In the genomic region with DNA sequence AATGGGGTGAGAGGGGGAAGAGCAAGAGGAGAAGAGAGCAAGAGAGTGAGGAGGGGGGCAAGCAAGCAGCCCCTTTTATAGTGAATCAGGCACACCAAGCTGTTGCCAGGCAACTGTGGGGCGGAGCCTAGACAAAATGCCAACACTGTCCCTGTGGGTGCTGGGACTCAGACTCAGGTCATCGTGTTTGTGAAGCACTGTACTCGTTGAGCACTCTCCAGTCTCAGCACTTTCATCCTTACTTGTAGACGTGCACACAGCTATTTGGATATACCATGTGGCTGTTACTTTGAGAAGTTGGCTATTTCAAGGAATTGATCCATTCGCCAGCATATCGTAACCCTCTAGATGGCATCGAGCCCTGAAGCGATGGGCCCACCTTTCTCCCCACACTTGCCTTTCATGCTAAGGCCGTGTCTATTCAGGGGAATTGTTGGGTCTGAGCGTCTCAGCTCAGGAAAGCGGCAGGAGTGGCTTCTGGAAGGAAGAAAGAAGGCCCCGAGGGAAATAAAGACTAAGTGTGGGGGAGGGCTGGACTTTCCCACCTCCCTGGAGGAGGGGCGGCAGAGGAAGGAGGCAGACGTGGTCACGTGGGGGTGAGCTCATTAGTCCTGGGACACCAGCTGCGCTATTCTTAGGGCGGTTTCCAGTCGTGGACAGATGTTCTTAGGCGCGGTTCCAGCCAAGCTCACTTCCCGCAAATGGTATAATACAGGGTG, we compare ENCODE assay signal across 8 mouse cellular contexts. TPM values are rescaled to one million over a fixed set of nuclear protein-coding genes. Genes with fewer than 3 reads are reported as not detected.
DNase-seq lines count a peak whose midpoint lies in the region; ATAC-seq and TF ChIP-seq lines count a peak whose summit lies in the region.

No protein-coding gene starts in this region.

- H3K36me3 ChIP-seq in intestine, embryonic 14.5 days (ENCODE audit: control insufficient read depth, insufficient read depth, low read length) = no peaks in the 10 kb centered on the region
- H3K36me3 ChIP-seq in midbrain, embryonic 16.5 days (ENCODE audit: control insufficient read depth, insufficient read depth, low read length) = no peaks in the 10 kb centered on the region
- no peaks in the 10 kb centered on the region for H3K36me3 ChIP-seq in stomach, embryonic 14.5 days (ENCODE audit: control insufficient read depth, insufficient read depth, low read length)

- intact Hi-C loops in gastrocnemius, postnatal 36 days (cut with DNase I) = loop anchor here (5.0 kb wide), 1 partner anchor 33 kb away; no protein-coding TSS in a partner anchor

- peaks cover 20% of the 10 kb centered on the region for H3K4me1 ChIP-seq in cortical plate, adult 2 months (ENCODE audit: control insufficient read depth, insufficient read depth, low read length)
- H3K4me1 ChIP-seq in intestine, embryonic 14.5 days (replicated peaks; ENCODE audit: control insufficient read depth, insufficient read depth, low read length) = peaks cover 34% of the 10 kb centered on the region
- H3K4me1 ChIP-seq in midbrain, embryonic 16.5 days (ENCODE audit: control insufficient read depth, insufficient read depth, low read length) = peaks cover 35% of the 10 kb centered on the region
- H3K4me1 ChIP-seq in stomach, embryonic 14.5 days (ENCODE audit: control insufficient read depth, insufficient read depth, low read length) = peaks cover 26% of the 10 kb centered on the region

- TF ChIP-seq CTCF in cortical plate, adult 2 months (IDR thresholded peaks at IDR 0.05; ENCODE audit: extremely low read depth, insufficient read depth, low read length) = no peak

- no peaks in the 10 kb centered on the region for H3K27me3 ChIP-seq in intestine, embryonic 14.5 days (replicated peaks; ENCODE audit: control insufficient read depth, insufficient read depth, low read length)
- no peaks in the 10 kb centered on the region for H3K27me3 ChIP-seq in midbrain, embryonic 16.5 days (ENCODE audit: control insufficient read depth, insufficient read depth, low read depth, low read length)
- no peaks in the 10 kb centered on the region for H3K27me3 ChIP-seq in stomach, embryonic 14.5 days (ENCODE audit: control insufficient read depth, insufficient read depth, low read length)

- peak overlapping the region; percentile 49 for H3K27ac ChIP-seq in cortical plate, adult 2 months (ENCODE audit: insufficient read depth, low read length)
- H3K27ac ChIP-seq in intestine, embryonic 14.5 days (ENCODE audit: low read depth) = peak overlapping the region; percentile 92
- peak overlapping the region; percentile 71 for H3K27ac ChIP-seq in midbrain, embryonic 16.5 days (ENCODE audit: low read length)
- peak overlapping the region; percentile 96 for H3K27ac ChIP-seq in stomach, embryonic 14.5 days (ENCODE audit: low read length)

- peak overlapping the region; percentile 38 for H3K9ac ChIP-seq in intestine, embryonic 14.5 days (ENCODE audit: low read length)
- peak overlapping the region; percentile 40; the same call in 1 of the 2 replicates for H3K9ac ChIP-seq in midbrain, embryonic 16.5 days (ENCODE audit: low read depth, low read length)
- no peak overlapping the region for H3K9ac ChIP-seq in stomach, embryonic 14.5 days (replicated peaks; ENCODE audit: low read depth, low read length)

- no peak for ATAC-seq in cerebellum, adult (ENCODE audit: insufficient number of reproducible peaks, low FRiP score, low TSS enrichment)
- peak; percentile 80 for ATAC-seq in intestine, embryonic 14.5 days (replicated peaks; ENCODE audit: low FRiP score, low TSS enrichment, low read depth)
- peak; percentile 75 for ATAC-seq in midbrain, embryonic 16.5 days
- peak; percentile 80 for ATAC-seq in stomach, embryonic 14.5 days (ENCODE audit: insufficient number of reproducible peaks, insufficient read depth, low FRiP score, low read depth)

- H3K4me3 ChIP-seq in cortical plate, adult 2 months (ENCODE audit: insufficient read depth, low read length) = peak overlapping the region; percentile 5; the same call in 1 of the 2 replicates
- peak overlapping the region; percentile 28 for H3K4me3 ChIP-seq in intestine, embryonic 14.5 days (ENCODE audit: low read depth, low read length)
- H3K4me3 ChIP-seq in midbrain, embryonic 16.5 days (ENCODE audit: low read depth, low read length) = peak overlapping the region; percentile 17
- peak overlapping the region; percentile 24; the same call in 1 of the 2 replicates for H3K4me3 ChIP-seq in stomach, embryonic 14.5 days (ENCODE audit: low read depth, low read length)

- DNase-seq in cerebellum, postnatal 10 days = peak; percentile 73 to 77
- peak; percentile 71 to 89 for DNase-seq in gastrocnemius, postnatal 36 days
- peak; percentile 84 for DNase-seq in intestine, embryonic 14.5 days (ENCODE audit: low spot score)
- peak; percentile 73 for DNase-seq in liver

- peak overlapping the region; percentile 55 for H3K4me2 ChIP-seq in intestine, embryonic 14.5 days (ENCODE audit: low read length)
- H3K4me2 ChIP-seq in midbrain, embryonic 16.5 days (ENCODE audit: low read length) = peak overlapping the region; percentile 49
- peak overlapping the region; percentile 60 for H3K4me2 ChIP-seq in stomach, embryonic 14.5 days (replicated peaks; ENCODE audit: low read depth, low read length)

- H3K9me3 ChIP-seq in intestine, embryonic 14.5 days (ENCODE audit: control insufficient read depth, low read length) = no peaks in the 10 kb centered on the region
- H3K9me3 ChIP-seq in midbrain, embryonic 16.5 days (replicated peaks; ENCODE audit: control insufficient read depth, low read length, poor library complexity, severe bottlenecking) = no peaks in the 10 kb centered on the region
- no peaks in the 10 kb centered on the region for H3K9me3 ChIP-seq in stomach, embryonic 14.5 days (ENCODE audit: control insufficient read depth, low read depth, low read length)

- TF ChIP-seq POLR2A in cortical plate, adult 2 months (IDR thresholded peaks at IDR 0.05; ENCODE audit: extremely low read depth, insufficient read depth, low read length) = no peak

- WGBS in intestine, embryonic 14.5 days = 5% methylated on average over 21 of the region's 21 CpGs
- WGBS in midbrain, embryonic 16.5 days = 3% methylated on average over 21 of the region's 21 CpGs
- WGBS in stomach, embryonic 14.5 days = 3% methylated on average over 21 of the region's 21 CpGs

RNA-seq across cellular contexts. Expression of a gene that starts 16.5 kb away (rescaled TPM):
- polyA plus RNA-seq in cortical plate, adult 2 months (2012; rRNA removed) = 139 and 140 TPM in 2 replicates
- 100 to 1,000 TPM; 182 to 188 TPM for total RNA-seq in gastrocnemius, postnatal 36 days (2021)
- polyA plus RNA-seq in intestine, embryonic 14.5 days (2014; fragmentation: Nextera tagmentation; extraction: Ambion mirVana) = 23.4 and 26.1 TPM in 2 replicates
- 53.8 and 60.6 TPM in 2 replicates for polyA plus RNA-seq in midbrain, embryonic 16.5 days (2015; fragmentation: Nextera tagmentation; extraction: Ambion mirVana)
- polyA plus RNA-seq in stomach, embryonic 14.5 days (2014; fragmentation: Nextera tagmentation; extraction: Ambion mirVana) = 18.3 and 21.9 TPM in 2 replicates

RNA-seq across cellular contexts. Expression of a gene that starts 36.8 kb away (rescaled TPM):
- polyA plus RNA-seq in cortical plate, adult 2 months (2012; rRNA removed) = 6.7 and 7.3 TPM in 2 replicates
- under 1 TPM; 0.20 to 0.38 TPM for total RNA-seq in gastrocnemius, postnatal 36 days (2021)
- 113 and 122 TPM in 2 replicates for polyA plus RNA-seq in intestine, embryonic 14.5 days (2014; fragmentation: Nextera tagmentation; extraction: Ambion mirVana)
- 102 and 112 TPM in 2 replicates for polyA plus RNA-seq in midbrain, embryonic 16.5 days (2015; fragmentation: Nextera tagmentation; extraction: Ambion mirVana)
- polyA plus RNA-seq in stomach, embryonic 14.5 days (2014; fragmentation: Nextera tagmentation; extraction: Ambion mirVana) = 134 and 136 TPM in 2 replicates

Comparison
In these comparisons a context has a peak if more than half of its experiments do, and no peak if none do; other contexts are left out.
1. RNA of a gene that starts 36.8 kb away (polyA plus RNA-seq): 134 to 136 TPM in stomach, embryonic 14.5 days, 113 to 122 TPM in intestine, embryonic 14.5 days and 102 to 112 TPM in midbrain, embryonic 16.5 days; 6.7 to 7.3 TPM in cortical plate, adult 2 months; every median in the first group is over 10 times any median in the second.
2. Peak in every context shown above with its lines, with median percentiles within 50 percentile points of each other: DNase-seq, H3K27ac ChIP-seq, H3K4me3 ChIP-seq and H3K4me2 ChIP-seq.